Mouse (Mus musculus) megakaryocyte, adult 5-6 weeks (primary cell): ENCODE measurements around the gene Lect2. TPM values are rescaled to one million over a fixed set of nuclear protein-coding genes. Genes with fewer than 3 reads are reported as not detected.

Source experiments
- ATAC-seq: 2 replicates; pipeline ENCODE4 v1.8.0; 2016; ENCODE audit warnings: mild to moderate bottlenecking, inconsistent platforms; ENCODE audit not compliant: poor library complexity, severe bottlenecking
- total RNA-seq, 2 experiments: library from RNA; stranded (forward) in 1 of 2; stranded (reverse) in 1 of 2; fragments of 153-499, 151-499 nt in 1 of 2; fragments of 221-1000, 200-1000 nt in 1 of 2; gene quantifications; 2 replicates each; pipeline versions ENCODE4 v1.2.3 to v1.2.4; 2015 to 2017

Lect2 gene
- total RNA-seq (2015) (not detected in 2 replicates), total RNA-seq (2017) (not detected in 2 replicates)

GRCm38 (mm10) chr13:56548401-56548800 lies at the start of gene Lect2:
Gene Lect2, minus strand, starts transcription at chr13:56548502.
- ATAC-seq: no peak

DNA sequence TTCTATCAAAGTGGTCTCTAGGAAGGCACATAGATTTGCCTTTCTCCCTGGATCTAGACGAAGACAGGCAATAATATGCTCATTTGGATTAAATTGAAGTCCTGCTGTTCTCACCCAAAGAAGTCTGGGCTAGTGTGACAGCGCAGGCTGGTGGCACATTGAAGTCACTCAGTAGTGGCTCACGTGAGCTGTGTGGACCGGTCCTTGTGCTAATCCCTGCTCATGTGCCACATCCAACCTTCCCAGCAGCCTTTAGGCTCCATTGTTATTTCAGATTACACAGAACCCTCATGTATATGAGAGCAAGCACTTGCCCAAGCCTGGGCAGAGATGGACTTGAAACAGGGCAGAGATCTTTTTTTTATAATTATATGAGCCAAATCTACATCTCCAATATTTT lies 49.0 kb upstream of the Lect2 start:
- no peak for ATAC-seq

GRCm38 (mm10) chr13:56595246-56595645 lies 46.9 kb upstream of the Lect2 start:
- ATAC-seq: no peak

GRCm38 (mm10) chr13:56593961-56594391 lies 45.7 kb upstream of the Lect2 start:
- ATAC-seq: no peak

DNA sequence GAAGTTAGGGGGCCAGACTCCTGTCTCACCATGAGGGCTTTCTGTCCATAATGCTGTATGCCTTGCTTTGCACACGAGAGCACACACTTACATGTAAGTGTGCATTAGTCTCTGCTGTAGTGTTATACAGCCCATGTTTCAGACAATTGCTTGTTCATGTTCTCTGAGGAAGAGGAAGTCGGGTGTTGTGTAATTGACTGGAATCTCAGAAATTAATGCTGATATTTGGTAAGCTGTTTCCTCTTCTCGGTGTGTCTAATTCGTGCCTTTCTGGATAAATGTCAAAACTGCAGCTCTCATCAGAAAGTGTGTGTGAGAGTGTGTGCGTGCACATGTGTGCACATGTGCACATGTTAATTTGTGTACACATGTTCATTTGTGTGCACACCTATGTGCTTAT lies 44.9 kb upstream of the Lect2 start:
- ATAC-seq: peak; percentile 83

DNA sequence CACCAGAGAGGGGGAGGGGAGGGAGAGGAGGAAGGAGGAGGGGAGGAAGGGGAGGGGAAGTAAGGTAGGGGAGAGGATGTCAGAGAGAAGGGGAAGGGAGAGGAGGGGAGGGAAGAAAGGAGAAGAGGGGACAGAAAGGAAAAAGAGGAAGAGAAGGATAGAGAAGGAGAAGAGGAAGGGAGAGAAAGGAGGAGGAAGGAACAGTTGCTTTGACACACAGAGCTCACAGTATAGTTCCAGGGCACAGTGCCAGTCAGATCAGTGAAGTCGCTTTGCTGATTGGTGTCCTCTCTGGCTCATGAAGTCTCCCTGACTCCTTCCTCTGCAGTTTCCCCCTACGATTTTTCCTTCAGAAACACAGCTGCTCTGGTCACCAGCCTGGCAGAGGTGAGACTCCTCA lies 43.6 kb upstream of the Lect2 start:
- ATAC-seq: peak; percentile 65

DNA sequence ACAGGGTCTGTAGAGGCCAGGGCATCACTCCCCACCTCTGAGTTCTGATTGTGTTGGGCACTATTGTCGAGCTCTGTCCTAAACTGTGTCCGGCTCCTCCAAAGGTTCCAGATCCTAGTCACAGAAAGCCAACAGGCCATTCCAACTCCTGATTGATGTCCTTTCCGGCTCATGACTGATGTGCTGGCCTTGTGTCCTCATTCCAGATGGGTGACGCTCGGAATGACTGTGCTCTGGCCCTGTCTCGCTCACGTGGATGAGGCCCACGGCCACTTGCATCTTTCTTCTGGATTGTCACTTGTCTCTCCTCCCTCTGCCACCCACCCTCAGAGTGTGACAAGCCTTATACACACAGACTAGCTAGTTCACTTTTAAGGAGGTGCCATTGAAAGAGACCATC lies 42.9 kb upstream of the Lect2 start:
- ATAC-seq: no peak

GRCm38 (mm10) chr13:56590202-56590601 lies 41.9 kb upstream of the Lect2 start:
- ATAC-seq: no peak

DNA sequence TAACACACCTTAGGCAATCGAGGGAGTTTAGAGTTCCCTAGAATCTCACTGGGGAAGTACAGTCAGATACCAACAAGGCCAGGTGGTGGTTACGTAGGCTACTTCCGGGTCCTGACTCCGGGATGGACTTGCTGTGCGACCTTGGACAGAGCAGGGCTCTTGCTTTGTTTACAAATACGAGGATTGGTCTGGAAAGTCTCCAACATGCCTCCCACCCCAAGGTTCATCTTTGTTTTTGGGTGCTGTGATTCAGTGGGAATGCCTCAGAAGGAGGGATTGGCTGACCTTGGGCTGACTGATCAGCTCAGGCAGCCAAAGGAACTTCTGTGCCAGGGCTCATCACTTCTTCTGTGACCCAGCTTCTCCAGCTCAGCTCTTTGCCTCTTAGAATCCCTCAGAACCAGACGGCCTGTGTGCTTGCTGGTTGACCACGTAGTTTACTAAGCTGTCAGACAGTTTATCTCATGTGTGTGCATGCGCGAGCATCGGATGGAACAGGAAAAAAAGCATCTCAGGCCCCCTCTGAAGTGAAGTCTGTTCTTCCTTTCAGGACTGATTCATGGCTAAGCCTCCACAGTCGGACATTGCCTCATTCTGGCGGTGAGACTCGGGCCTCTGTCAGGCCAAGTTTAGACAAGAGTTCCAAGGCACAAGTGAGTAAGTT lies 40.3 kb upstream of the Lect2 start:
- ATAC-seq: no peak

DNA sequence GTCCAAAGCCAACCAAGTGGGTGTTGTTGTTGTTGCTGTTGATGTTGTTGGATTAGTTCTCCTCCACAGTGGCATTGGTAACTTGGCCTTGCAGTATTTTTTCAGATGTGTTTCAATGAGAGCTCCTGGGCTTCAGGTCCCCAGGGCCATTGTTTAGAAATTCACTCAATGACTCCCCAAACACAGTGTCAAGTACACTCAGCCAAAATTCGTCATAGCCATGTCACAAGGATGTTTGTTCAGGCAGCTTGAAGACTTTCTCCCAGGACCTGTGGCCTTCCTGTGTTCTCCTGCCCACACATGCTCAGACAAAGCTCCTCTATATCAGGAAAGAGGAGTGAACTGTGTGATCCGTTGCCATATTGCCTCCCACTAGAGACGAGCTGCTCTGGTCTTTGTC lies 37.7 kb upstream of the Lect2 start:
- ATAC-seq: no peak

DNA sequence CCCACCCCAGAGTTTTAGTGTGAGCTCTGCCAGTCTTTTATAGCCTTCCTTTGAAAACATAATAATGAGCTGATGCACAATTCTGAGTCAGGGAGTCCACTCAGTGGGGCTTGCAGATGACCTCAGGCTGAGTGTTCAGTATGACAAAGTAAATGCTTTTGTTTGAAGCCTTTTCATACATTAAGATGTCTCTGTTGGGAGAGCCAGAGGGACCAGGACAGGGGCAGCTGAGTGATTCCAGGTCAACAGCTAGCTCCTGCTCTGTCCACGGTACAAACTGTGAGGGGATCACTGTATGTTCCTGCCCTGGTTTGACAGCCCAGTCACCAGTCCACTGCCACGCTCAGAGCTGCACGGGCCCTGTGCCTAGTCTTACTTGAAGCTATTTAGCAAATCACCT lies 34.4 kb upstream of the Lect2 start:
- no peak for ATAC-seq

GRCm38 (mm10) chr13:56581961-56582434 lies 33.7 kb upstream of the Lect2 start:
- ATAC-seq: peak; percentile 45

DNA sequence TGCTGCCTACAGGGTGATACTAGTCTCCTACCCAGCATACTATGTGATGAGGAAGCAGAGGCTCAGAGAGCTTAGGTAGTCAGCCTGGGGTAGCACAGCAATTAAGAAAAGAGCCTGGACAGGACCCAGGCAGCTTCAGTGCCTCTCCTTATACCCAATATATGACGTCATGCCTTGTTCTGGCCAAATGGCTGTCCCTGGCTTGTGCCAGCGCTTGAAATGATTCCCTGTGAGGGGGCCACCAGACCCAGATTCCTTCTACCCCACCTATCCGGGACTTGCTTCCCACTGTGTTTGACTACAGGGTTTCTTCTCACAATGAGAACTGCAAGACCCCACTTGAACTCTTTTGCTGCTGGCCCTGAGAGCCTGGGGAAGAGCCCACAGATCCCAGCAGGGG lies 33.2 kb upstream of the Lect2 start:
- no peak for ATAC-seq

DNA sequence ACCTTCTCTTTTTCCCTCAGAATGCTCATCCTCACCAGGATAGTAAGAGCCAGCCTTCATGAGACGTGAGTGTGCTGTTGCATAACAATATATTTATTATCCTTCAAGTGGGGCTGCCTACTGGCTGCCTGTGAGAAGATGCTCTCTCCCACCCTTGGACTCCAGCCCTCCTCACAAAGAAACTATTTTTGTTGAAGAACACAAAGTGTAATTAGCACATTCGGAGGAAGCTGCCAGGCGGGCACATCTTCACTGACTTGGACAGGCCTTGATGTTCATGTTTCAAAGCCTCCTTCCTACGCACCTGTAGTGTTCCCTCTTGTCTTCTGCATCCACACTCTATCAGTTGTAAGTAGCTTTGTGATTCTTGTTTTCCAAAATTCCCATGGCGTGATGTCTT lies 32.1 kb upstream of the Lect2 start:
- no peak for ATAC-seq

DNA sequence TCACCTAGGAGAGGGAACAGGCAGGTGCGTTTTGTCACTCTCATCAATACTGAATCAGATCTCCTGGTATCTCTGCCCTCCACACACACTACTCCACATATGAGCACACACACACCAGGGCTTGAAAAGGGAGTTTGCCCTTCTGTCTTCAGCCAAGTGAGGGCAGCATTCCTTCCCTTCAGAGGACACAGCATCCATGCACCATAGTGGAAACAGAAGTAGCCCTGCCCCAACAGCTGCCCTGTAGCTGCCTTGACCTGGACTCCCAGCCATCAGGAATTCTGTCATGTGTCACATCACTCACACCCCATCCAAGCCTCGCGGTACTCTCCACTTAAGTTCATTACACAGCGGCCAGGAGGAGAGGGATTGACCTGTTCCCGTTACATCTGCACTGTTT lies 29.8 kb upstream of the Lect2 start:
- ATAC-seq: 0 out of 2 replicates have a peak, but pooled peaks have one; percentile 20

DNA sequence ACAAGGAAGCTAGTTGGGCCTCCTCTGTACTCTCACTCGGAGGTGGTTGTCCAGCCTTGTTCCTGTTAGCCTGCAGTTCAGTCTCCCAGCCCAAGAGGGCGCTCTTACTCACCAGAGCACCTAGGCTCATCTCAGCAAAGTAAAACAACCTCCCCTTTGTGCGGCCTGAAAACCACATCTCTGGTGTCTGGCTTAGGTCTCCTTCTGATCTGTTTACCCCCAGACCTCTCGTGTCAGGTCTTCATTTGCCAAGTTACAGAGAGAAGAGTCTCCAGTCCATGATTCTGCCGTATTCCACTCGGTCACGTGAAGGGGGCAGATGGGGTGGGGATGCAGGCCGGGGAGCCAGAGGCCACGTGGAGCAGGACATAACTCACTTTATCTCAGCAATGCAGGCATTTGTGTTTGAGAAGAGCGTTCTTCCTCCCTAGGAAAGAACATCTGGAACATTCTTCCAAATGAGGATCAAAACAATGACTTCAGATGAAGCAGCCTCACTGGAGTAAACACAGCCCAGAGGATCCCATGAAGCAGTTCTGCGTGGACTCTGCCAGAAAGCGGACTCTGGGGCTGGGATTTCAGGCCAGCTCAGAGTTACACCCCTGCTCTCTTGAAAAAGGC lies 27.5 kb upstream of the Lect2 start:
- peak; percentile 98 for ATAC-seq

DNA sequence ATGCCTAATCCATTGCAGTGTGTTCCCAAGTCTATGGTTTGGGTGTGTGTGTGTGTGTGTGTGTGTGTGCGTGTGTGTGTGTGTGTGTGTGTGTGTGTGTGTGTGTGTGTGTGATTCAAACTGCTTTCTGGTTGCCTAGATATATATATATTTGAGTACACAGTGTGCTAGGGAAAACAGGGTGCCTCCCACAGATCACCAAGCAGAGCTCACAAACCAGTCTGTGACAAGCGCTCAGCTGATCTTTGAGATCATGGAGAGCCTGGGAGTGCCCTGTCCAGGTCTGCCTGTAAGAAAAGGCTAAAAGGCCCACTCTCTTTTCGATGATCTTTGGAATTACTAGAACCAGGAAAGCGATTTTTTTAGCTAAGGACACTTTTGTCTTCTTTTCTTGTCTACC lies 26.8 kb upstream of the Lect2 start:
- no peak for ATAC-seq

DNA sequence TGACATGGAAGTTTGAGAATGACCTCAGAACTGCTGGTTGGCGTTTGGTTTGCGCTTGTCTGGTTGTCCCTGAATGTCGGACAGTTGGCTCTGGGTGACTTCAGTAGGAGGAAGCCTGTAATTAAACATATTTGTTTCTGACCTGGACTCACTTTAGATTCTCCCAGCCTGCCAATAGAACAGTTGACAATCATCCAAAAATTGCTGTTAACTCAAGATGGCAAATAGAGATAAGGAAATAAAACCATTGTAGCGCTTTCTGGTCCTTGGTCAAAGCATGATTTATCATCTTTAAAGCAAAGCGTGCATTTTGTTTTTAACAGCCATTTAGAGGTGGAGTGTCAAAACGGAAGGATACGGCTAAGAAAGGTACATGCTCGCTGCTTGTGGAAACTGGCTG lies 23.3 kb upstream of the Lect2 start:
- no peak for ATAC-seq

DNA sequence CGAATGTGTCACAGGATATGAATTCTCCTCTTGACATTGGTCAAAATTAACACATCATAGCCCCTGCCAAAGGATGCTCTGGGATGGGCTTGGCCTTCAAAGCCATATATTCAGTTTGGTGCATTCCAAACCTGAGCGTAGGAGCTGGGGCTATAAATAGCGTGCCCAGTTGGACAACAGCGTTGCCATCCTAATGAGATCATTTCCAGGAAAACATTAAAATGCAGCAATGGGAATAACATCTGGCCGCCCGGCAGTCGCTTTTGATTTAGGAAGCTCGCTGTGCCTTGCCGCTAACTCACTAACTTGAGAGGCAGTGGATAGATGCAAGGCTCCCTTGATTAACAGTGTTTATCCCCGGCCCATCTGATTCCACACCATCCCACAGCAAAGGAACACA lies 18.0 kb upstream of the Lect2 start:
- no peak for ATAC-seq

GRCm38 (mm10) chr13:56563075-56563474 lies 14.8 kb upstream of the Lect2 start:
- peak; percentile 47; the same call in 1 of the 2 replicates for ATAC-seq

DNA sequence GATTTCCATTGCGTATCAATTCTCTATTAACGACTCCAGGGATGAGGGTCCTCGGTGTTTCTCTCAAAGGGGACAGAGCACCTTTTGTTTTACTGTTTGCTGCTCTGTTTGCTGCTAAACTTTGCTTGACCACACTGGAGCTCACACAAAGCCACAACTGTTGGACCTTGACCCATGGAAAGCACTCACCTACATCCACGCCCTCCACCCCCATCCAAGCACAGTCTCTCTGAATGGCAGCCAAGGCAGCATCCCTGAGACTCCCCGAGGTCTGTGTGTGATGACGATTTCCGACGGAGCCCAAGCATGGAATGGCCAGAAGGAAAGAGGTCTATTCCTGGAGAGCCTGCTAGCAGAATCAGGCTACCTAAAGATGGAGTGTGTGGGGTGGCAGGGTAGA lies 12.8 kb upstream of the Lect2 start:
- no peak for ATAC-seq

- ATAC-seq: no peak
Observed at GRCm38 (mm10) chr13:56559841-56560370, 11.6 kb upstream of the Lect2 start.
